Mouse (Mus musculus) kidney, postnatal 14 days (tissue): ENCODE measurements at regions not wholly inside any gene's neighbourhood (a gene's known extent, or its start where the extent isn't known, plus 50 kb on each side); places are given as distances from the start of the nearest gene placed in this dataset.

ENCODE experiments used
- DNase-seq: peaks from one replicate; pipeline ENCODE4 v3.0.0; 2022; ENCODE audit warnings: mixed read lengths

DNA sequence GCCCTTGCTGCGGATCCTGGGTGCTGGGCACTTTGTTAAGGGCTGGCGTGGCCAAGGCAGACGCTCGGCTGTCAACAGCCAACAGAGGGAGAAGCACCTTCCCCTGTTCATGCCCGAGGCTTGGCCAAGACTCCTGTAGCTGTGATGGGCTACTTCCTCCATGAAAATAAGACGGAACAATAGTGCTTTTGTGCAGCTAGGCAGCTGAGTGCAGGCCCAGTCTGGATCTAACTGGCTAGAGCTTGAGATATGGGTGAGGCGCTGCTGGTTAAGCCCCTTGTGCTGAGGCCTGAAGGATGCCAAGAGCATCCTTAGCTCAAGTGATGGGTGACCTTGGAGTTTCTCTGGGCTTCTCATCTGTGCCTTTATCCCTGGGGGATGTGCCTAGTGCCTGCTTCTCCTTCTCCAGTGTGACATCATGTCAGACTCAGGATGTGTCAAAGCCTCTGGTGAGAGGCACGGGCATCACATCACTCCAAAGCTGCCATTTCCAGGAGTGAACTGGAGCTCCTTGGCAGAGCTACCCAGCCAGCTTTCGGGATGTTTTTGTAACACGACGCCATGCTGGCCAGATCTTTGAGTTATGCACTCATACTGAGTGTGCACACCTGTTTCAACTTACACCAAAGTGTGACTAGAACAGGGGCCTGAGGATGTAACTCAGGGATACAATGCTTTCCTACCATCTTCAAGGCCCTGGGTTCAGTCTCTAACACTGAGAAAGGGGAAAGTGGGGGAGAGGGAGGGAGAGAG, 360.1 kb upstream of the Tbx3 start:
- DNase-seq = no peak

DNA sequence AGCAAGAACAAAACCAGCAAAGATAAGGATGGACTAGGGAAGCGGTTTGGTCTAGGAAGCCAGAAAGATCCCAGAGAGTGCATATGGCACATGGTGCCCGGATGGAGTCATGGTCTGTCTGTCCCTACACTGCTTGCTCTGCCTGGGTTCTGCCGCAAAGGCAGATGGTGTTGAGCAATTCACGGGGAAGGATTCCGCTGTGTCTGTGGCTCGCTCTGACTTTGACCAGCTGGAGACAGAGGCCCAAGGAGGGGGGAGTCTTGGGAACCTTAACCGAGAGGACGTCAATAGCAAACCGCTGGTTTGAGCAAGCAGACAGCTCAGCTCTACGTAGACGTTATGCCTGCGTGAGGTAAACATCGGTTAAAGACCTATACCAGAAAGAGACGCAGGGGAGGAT, 357.7 kb upstream of the Tbx3 start:
- no peak for DNase-seq

DNA sequence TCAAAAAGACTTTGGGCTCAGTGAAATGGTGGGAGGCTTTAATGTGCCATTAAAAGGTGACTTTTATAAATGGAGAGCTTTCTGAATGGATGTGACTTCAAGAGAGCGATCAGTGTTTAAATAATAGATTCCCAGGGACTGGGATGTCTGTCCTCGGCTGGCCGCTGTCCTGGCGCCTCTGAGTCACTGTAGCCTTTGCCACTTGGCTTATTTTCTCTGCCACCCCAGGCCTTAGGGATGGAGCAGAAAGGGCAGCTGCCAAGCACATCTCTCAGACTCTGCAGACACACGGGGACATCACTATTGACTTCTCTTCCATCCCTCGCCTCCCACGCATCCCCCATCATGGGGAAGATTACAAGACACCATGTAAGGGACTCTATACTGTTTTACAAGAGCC, 355.3 kb upstream of the Tbx3 start:
- no peak for DNase-seq

DNA sequence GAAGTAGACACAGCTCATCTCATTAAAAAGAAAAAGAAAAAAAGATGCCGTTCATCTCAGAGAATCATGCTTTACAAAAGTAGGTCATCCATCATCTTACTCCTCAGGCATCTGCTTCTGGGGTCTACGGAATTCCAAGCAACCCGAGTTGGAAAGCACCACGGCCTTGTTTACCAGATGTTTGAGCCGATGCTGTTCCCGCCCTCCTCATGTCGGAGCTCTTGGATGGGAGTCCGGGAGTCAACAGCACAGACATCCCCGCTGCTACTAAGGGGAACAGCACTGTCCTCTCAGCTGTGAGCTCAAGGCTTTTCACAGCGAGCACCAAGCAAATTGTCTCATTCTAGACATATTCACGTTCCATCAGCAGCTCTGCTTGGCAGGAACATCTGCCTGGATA, 352.9 kb upstream of the Tbx3 start:
- no peak for DNase-seq

DNA sequence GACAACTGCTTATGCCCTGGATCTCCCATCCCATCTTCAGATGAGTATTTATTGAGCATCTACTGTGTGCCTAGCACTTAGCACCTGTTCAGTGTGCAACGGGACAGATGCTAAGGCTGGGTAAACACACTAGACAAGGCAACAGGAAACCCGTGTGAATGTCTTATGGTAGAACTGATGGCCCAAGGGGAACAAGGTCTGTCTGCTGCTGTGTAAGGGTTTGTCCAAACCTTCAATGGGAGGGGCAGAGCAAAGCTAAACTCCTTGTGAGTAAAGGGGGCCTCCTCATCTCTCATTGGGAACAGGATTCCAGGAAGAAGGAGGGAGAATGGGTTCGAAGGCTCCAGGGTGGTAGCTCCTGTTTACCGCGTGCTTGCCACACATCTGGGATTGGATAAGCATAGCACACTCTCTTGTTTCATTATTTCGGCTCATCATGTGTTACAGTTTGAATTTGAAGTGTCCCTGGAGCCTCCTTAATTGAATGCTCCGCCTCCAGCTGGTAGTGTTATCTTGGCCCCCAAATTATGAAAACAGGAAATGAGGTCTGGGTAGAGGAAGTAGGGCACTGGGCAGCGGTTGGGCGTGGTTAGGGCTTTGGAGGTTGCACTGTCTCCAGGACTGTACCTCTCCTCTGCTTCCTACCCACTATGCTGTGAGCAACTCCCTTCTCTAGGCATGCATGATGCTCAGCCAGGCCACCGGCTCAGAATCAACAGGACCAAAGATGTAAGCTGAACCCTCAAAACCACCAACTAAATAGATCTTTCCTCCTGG, 348.9 kb upstream of the Tbx3 start:
- DNase-seq = no peak

DNA sequence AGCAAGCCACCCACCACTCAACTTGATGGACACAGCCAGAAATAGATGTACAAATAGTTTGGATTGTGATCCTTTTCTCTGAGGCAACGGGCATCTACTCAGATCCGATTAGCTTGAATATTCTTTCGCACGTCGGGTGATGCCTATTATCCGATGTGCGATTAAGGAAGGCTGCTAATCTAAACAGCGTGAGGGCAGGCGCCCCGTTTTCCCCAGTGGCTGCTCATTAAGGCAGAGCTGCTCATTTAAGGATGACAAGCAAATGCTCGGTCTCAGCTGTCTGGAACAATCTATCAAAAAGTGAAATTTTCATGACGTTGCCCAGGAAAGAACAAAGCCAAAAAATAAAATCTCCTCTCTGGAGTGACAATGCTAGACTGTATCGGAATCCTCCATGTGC, 348.1 kb upstream of the Tbx3 start:
- DNase-seq = no peak

DNA sequence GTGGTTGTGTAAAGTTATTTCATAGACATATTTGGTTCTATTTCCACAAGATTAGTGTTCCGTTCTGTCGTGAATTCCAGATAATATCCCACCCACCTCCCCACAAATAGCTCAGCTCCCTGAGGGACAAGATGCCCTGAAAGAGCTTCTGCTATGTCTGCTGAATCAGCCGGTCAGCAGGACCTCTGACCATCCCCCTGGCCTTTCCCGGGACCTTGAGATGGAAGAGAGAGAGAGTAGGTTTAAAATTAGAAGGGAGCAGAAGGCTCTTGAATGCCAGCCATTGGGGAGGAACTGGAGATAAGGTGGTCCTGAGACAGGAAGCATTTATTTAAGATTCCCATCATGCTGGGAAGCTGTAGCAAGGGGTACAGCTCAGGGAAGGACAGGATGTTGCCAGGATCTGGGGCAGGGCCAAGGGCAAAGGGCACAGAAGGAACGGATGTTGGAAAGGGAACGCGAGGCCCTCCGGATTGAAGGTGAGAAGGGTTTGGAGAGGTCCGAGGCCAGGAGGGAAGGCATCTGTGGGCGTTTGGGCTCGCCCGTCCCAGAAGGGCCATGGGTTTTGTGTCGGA, 344.7 kb upstream of the Tbx3 start:
- DNase-seq = peak; percentile 33

DNA sequence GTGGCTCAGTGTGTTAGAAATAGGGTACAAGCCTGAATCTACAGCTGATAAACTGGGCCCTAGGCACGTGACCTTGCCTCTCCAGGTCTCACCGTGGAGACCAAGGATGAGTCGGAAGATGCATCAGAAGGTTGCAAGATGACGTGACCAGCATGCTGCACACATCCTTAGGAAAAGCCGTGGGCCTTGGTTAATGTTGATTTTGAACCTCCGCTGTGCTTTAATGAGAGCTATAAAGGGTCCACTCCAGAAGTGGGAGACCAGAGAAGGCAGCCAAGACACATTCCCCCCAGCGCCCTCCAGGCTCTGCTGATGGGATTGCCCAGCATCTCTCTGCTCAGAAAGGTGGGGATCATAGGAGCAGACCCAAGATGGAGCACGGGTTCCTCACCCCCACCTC, 343.6 kb upstream of the Tbx3 start:
- DNase-seq = no peak

DNA sequence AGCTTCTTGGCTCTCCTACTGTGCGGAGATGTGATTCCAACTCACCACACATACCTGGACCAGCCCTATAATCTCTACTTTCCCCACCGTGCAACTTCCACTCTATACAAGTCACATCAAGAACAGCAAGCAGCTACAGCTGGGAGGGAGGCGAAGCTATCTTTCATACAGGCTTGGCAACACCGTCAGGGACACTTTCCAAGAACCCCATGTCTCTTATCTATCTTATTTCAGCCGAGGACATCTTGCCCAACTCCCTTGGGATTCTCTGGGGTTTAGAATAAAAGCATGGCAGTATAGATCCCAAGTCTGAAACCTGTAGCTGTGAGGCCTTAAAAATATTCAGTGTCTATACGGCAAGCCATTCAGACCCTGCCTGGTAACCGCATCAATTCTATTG, 341.5 kb upstream of the Tbx3 start:
- no peak for DNase-seq

DNA sequence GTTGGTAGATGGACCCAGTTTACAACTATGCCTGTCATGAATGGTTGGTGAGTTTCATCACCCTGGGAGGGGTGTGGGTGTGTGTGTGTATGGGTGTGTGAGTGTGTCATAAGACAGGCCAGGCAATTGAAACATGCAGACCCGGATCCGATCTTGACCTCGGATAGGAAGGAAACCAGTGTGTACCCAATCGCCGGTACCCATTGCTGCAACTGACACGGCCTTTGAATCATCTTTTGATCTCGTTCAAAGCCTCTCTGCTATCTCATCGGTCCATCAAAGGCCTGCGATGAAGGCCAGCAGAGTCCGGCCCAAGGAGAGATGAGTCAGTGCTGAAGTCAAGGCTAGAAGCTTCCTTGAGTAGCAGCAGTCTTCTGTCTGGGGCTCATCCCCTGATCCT, 341.1 kb upstream of the Tbx3 start:
- no peak for DNase-seq

DNA sequence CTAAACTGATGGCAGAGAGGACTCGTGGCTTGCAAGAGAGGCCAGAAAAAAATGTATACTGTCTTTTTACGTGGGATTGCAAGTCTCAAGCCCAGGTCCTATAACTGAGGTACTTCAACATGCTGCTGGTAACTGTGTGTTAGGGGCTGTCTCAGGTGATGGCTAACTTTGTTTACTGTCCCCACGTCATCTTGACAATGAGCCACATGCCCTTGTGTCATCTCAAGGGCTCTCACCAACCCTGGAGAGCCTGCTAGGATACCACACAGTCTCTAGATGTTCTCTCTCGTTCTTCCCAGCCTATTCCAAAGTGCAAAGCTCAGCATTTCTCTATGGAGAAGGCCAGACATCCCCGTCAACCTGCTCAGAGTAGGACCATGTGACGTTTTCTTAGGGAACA, 340.6 kb upstream of the Tbx3 start:
- no peak for DNase-seq

DNA sequence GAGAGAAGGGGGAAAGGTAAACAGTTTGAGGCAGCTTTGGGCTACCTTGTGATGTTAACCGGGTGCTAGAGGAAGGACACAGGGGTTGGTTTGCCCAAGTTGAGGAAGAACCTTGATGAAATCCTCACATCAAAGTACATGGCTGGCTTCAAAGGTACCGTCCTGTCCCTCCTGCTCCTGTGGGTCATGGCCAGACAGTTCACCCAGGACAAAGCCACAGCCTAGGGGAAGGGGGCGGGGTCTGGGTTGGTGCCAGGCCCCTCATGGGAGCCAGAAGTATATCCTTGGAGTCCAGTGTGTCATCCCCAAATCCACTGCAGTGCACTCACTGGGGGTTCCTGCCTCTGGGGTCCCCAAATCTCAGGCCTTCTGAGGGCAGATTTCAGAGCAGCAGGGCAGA, 339.0 kb upstream of the Tbx3 start:
- DNase-seq = no peak

DNA sequence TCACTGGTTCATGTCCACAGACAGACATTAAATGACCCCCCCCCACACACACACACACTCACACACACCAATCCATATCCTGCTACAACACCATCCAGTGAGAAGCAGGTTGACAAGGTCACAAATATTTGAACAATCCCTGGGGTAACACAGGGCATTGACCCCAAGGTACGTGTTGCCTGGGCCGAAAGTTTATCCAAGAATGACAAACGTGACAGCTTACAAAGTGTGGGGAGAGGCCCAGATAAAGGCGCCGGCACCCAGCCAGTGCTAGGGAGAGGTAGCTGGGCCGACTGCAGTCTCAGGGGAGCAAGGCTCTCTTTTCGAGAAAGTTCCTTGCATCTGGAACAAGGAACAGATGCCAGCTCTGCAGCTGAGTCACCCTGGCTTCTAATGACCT, 337.8 kb upstream of the Tbx3 start:
- no peak for DNase-seq

DNA sequence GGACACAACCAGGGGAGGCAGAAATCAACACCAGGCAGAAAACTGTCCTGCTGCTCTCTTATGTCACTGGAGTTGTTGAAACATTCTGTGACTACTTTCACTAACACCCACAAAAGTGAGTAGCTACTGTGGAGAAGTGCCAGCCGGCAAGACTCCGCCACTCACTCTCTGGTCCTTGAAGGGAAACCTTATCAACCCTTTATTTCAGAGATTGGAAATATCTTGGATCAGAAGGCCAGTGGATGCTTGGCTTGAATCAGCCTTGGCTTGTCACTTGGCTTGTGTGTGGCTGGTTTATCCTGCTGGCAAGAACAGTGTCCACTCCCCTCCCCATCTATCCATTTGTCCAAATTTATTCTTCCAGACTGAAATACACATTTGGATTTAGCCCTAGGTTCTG, 335.3 kb upstream of the Tbx3 start:
- no peak for DNase-seq

DNA sequence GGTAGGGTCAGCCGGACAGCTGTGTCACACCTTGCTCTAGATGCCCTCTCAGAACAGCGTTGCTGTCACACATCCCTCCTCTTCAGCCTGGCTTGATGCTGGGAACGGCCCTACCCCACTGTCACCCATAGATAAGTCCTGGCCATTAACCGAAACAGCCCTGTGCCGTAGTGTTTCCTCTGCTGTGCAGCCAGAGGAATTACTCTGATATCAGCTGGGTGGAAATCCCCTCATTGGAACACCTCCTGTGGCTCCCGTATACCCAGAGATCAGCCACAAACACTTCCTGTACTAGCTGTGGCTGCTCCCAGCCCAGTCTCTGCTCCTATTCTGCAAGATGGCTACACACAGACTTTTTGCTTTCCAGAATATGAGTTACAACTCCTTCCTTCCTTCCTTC, 334.5 kb upstream of the Tbx3 start:
- no peak for DNase-seq

DNA sequence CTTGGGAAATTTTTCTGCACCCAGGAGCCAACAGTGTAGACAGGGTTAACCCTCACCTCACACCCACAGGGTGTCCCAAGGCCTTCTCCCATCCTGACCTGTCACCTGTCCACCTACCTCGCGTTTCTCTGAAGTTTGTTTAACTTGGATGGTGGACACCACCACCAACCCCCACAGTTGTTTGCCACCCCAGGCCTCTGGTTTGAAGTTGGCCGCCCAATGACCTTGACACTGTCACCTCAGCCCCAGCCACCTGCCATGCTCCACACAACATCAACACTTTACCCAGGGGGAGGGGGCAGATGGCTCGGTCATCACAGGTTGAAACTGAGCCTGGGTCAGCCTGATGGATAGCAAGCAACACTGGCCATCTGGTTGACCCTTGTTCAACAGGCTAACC, 332.7 kb upstream of the Tbx3 start:
- DNase-seq = no peak

DNA sequence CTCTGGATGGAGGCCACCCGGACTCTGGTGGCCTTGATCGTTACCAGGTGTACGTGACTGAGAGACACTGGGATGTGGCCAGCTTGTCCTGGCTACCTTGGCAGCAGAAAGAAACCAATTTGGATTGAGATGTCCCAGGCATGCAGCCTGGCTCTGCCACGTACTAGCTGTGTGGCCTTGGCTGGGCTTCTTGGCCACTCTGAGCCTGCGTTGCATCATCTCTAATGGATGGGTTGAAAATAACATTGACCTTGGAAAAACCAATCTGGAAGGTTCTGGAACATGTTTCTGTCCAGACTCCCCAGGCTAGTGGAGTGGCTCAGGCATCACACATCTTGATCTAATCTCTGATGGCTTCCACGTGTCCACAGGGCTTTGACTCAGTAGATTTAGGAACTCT, 331.8 kb upstream of the Tbx3 start:
- no peak for DNase-seq

DNA sequence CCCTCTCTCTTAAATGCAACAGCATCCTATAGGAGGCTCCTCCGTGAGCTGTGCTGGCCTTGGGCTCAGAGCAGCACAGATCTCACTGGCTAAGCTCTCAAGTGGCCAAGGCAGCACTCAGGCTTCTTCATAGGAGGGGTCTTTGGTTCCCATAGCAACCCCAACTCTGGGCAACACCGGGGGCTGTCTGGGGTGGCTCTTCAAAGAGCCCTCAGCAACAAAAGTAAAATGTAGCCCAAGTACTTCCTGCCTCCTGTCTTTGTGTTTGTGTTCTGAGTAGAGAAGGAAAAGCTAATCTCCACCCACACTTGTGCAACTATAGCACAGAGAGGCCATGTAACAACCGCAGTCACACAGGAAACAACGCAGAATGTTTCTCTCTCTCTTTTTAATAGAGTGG, 322.2 kb upstream of the Tbx3 start:
- no peak for DNase-seq

DNA sequence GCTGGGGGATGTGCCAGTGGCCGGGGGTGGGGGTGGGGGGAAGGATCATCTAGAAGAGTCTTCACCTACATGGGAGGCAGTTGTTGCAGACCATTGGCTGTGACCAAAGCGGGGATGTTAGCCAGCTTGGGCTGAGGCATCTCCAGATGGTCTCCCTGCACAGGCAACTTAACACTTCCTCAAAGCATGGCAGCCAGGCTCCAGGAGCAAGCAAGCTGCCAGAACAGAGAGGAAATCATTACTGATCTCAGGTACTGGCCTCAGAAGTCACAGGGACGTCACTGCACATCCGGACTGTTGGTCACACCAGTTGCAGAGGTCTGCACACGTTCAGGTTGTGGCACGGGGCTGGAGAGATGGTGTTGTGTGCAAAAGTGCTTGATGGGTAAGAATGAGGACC, 321.1 kb upstream of the Tbx3 start:
- no peak for DNase-seq

DNA sequence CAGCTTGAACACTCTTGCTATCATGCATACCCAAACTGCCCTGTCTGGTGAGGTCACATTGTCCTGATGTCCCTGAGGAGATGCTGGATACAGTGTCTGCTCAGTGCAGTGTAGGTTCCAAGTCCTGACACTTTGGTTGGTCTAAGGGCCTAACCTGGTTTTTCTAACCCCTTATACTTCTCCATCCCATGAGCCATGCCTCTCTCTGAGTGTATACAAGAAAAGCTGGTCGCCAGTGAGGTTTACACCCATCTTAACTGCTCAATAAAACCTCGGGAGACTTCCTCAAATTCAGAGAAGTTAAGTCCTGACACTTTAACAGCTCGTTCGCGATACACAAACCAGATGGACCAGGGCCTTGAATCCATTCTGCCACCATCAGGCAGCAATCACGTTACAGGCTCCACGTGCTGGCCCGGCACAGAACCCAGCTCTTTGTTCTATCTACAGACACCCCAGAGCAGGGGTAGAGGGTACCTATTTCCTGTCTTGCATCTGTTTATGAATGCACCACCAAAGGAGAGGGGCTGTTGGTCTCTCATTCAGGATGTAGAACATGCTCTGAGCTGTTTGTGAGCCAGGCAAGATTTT, 320.0 kb upstream of the Tbx3 start:
- DNase-seq = peak; percentile 6

DNA sequence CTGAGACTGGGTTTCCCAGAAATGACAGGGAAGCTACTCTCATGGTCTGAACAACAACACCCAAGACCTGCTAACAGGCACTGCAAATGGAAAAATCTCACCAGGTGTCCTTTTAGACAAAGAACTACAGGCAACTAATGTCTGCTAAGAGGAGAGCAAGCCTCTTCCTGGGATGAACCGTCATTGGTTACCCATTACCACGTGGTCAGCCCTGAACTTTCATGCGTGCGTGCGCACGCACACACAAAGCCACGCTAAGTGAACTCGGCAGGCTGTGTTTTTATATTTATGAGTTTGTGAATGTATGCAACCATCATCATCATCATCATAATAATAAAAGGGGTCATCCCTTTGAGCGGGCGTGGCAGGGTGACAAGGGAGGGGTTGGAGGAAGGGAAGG, 315.0 kb upstream of the Tbx3 start:
- DNase-seq = no peak

DNA sequence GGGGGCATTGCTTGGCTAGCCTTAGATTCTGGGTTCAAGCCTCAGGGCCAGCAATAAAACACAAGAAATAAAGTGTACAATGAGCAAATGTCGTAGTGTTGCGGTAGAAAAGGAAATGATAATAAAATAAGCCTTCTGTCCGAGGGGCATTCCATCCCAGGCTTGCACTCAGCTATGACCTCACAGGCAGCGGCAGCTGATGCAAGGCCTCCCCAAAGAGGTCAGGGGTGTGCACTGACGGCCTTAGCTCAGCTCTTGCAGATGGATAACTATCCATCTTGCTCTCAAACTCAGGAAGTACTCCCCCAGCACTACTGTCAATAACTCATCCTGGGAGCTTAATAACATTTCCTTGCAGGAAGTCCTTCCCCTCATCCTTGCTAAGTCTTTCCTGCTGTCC, 314.4 kb upstream of the Tbx3 start:
- DNase-seq = peak; percentile 57

DNA sequence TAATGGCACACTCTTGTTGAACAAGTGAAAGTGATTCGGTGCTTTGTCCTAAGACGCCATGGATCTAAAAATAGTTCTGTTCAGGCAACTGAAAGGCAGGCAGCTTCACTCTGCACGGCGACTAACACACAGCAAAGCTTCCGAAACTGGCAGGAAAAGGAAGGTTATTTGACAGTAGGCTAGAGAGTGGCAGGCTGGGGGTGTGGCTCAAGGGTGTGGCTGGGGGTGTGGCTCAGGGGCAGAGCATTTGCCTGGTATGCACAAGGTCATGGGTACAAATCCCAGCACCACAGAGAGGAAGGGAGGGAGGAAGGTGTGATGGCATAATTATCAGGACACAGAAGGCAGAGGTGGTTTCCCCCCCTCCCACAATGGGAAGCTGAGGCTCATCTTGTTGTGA, 310.8 kb upstream of the Tbx3 start:
- no peak for DNase-seq

DNA sequence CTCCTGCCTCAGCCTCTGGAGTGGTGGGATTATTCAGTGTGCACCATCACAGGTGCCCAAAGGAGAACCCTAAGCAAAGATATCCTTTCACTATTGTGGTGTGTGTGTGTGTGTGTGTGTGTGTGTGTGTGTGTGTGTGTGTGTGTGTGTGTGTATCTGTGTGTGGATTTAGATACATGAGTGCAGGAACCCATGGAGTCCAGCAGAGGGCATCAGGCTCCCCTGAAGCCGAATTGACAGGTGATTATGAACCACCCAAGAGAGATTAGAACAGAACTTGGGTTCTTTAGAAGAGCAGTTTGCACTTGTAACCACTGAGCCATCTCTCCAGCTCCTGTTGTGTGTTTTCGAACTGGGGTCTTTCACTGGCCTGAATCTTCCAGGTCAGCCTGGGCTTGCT, 310.1 kb upstream of the Tbx3 start:
- no peak for DNase-seq
